Comparison of ENCODE assay signal across 12 mouse cellular contexts in the genomic region with DNA sequence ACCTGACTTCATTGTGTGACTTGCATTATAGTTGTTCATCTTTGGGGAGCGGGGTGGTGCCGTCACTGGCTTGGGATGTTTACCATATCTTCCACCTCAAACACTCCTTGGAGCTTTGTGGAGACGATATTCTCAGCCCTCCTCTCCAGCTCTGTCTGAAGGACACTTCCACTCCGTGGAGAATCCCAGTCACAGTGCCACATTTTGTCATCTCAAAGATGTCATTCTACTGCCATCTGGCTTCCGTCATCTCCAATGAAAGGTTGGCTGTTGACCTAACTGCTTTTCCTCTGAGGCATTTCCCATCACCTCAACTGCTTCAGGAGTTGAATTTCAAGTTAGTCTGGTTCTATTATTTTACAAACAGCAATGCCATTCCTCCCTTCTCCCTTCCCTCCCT.
DNase-seq lines count a peak whose midpoint lies in the region; ATAC-seq lines count a peak whose summit lies in the region.
"Had no signal": no experiment of that assay in that cellular context is flagged by ENCODE, and none has a peak within 500 bp of the region (broad histone marks: within the 10 kb centered on the region; RNA-seq: fewer than 3 reads in every experiment).

No protein-coding gene starts in this region.

- H3K9ac ChIP-seq in midbrain, embryonic 15.5 days, result no peak overlapping the region
- no peak overlapping the region for H3K9ac ChIP-seq in heart, embryonic 11.5 days (ENCODE audit: low read depth, low read length)
- H3K9ac ChIP-seq: intestine, embryonic 15.5 days; liver, embryonic 12.5 days had no signal

- WGBS in midbrain, embryonic 15.5 days, result 48% methylated on average over 5 of the region's 5 CpGs
- 42% methylated on average over 5 of the region's 5 CpGs for WGBS in heart, embryonic 11.5 days (ENCODE audit: insufficient replicate concordance)

- H3K4me3 ChIP-seq in midbrain, embryonic 15.5 days, result no peak overlapping the region
- H3K4me3 ChIP-seq in heart, embryonic 11.5 days (ENCODE audit: low read depth, low read length), result no peak overlapping the region
- H3K4me3 ChIP-seq: intestine, embryonic 15.5 days; liver, embryonic 12.5 days had no signal

- peak; percentile 48; the same call in 1 of the 2 replicates for ATAC-seq in midbrain, embryonic 15.5 days (replicated peaks)
- no peak for ATAC-seq in heart, embryonic 11.5 days (replicated peaks; ENCODE audit: insufficient number of reproducible peaks, low FRiP score, low TSS enrichment)
- ATAC-seq: intestine, embryonic 15.5 days; liver, embryonic 12.5 days had no signal

- peaks cover 11% of the 10 kb centered on the region; the same call in 1 of the 2 replicates for H3K4me1 ChIP-seq in midbrain, embryonic 15.5 days
- no peaks in the 10 kb centered on the region for H3K4me1 ChIP-seq in heart, embryonic 11.5 days (ENCODE audit: control insufficient read depth, insufficient read depth, low read length)
- H3K4me1 ChIP-seq: intestine, embryonic 15.5 days; liver, embryonic 12.5 days had no signal

- no peak overlapping the region for H3K27ac ChIP-seq in midbrain, embryonic 15.5 days
- no peak overlapping the region for H3K27ac ChIP-seq in heart, embryonic 11.5 days (ENCODE audit: low read depth, low read length)
- H3K27ac ChIP-seq: intestine, embryonic 15.5 days; liver, embryonic 12.5 days had no signal

- no peaks in the 10 kb centered on the region for H3K36me3 ChIP-seq in midbrain, embryonic 15.5 days (replicated peaks)
- no peaks in the 10 kb centered on the region for H3K36me3 ChIP-seq in heart, embryonic 11.5 days (ENCODE audit: control insufficient read depth, insufficient read depth, low read length)
- H3K36me3 ChIP-seq: intestine, embryonic 15.5 days; liver, embryonic 12.5 days had no signal

- peak; percentile 14 for DNase-seq in adrenal gland, postnatal 14 days
- no peak for DNase-seq in adrenal gland, postnatal 25 days
- DNase-seq in layer of hippocampus, adult 18-20 months (ENCODE audit: low spot score in 2 of 2), result peak; percentile 31 to 63
- DNase-seq in layer of hippocampus, adult 9-10 months (ENCODE audit: low spot score), result no peak
- DNase-seq in cerebellum, postnatal 10 days, result peak; percentile 80 to 86
- DNase-seq in spleen, postnatal 10 days (ENCODE audit: low spot score in 2 of 2), result no peak
- DNase-seq: gastrocnemius, postnatal 14 days; right cerebral cortex, adult 18-20 months had no signal

- no peaks in the 10 kb centered on the region for H3K27me3 ChIP-seq in midbrain, embryonic 15.5 days (replicated peaks)
- no peaks in the 10 kb centered on the region for H3K27me3 ChIP-seq in heart, embryonic 11.5 days (ENCODE audit: control insufficient read depth, insufficient read depth, low read length)
- H3K27me3 ChIP-seq: intestine, embryonic 15.5 days; liver, embryonic 12.5 days had no signal

- H3K4me2 ChIP-seq in midbrain, embryonic 15.5 days, result no peak overlapping the region
- H3K4me2 ChIP-seq in heart, embryonic 11.5 days, result no peak overlapping the region
- H3K4me2 ChIP-seq: intestine, embryonic 15.5 days; liver, embryonic 12.5 days had no signal

- no peaks in the 10 kb centered on the region for H3K9me3 ChIP-seq in midbrain, embryonic 15.5 days
- no peaks in the 10 kb centered on the region for H3K9me3 ChIP-seq in heart, embryonic 11.5 days (replicated peaks; ENCODE audit: control insufficient read depth, low read length)
- H3K9me3 ChIP-seq: intestine, embryonic 15.5 days; liver, embryonic 12.5 days had no signal

Comparison
In these comparisons a context has a peak if more than half of its experiments do, and no peak if none do; other contexts are left out.
1. DNase-seq: peak in adrenal gland, postnatal 14 days (single experiment), layer of hippocampus, adult 18-20 months (2 of 2) and cerebellum, postnatal 10 days (2 of 2); none in adrenal gland, postnatal 25 days (single experiment), layer of hippocampus, adult 9-10 months (single experiment) and spleen, postnatal 10 days (0 of 2).